Mouse (Mus musculus) midbrain, embryonic 15.5 days (tissue): ENCODE results near the gene Serinc3. TPM values are rescaled to one million over a fixed set of nuclear protein-coding genes. Genes with fewer than 3 reads are reported as not detected.

Experiments used
- ATAC-seq: fragments of 200-750 bp; cut with Nextera tagmentation; replicated peaks from 2 replicates; pipeline ENCODE4 v1.8.0; 2017; ENCODE audit warnings: moderate TSS enrichment
- H3K27ac ChIP-seq: fragments of 300-500 bp; sonication (generic); 2 replicates; pipeline ENCODE4 v1.5.1; 2015; ENCODE audit warnings: mild to moderate bottlenecking, inconsistent platforms
- H3K27me3 ChIP-seq: fragments of 300-500 bp; sonication (generic); replicated peaks from 2 replicates; pipeline ENCODE4 v1.6.1; 2015; ENCODE audit warnings: inconsistent platforms
- H3K36me3 ChIP-seq: fragments of 300-500 bp; sonication (generic); replicated peaks from 2 replicates; pipeline ENCODE4 v1.6.1; 2015; ENCODE audit warnings: inconsistent platforms
- H3K4me1 ChIP-seq: fragments of 300-500 bp; sonication (generic); 2 replicates; pipeline ENCODE4 v1.6.1; 2015; ENCODE audit warnings: inconsistent platforms
- H3K4me2 ChIP-seq: fragments of 300-500 bp; sonication (generic); 2 replicates; pipeline ENCODE4 v1.6.1; 2015; ENCODE audit warnings: inconsistent platforms, mild to moderate bottlenecking, moderate library complexity
- H3K4me3 ChIP-seq: fragments of 300-500 bp; sonication (generic); 2 replicates; pipeline ENCODE4 v1.5.1; 2015; ENCODE audit warnings: mild to moderate bottlenecking, inconsistent platforms
- H3K9ac ChIP-seq: fragments of 300-500 bp; sonication (generic); 2 replicates; pipeline ENCODE4 v1.6.1; 2015; ENCODE audit warnings: mild to moderate bottlenecking, inconsistent platforms
- H3K9me3 ChIP-seq: fragments of 300-500 bp; sonication (generic); 2 replicates; pipeline ENCODE4 v1.6.1; 2016; ENCODE audit warnings: inconsistent platforms
- WGBS: fragments of 180-500 bp; shearing (Covaris S2); methylation state at CpG from one replicate; pipeline ENCODE4 v1.1.7; 2015; ENCODE audit warnings: mixed read lengths; 5-methylcytosine and 5-hydroxymethylcytosine counted together
- polyA plus RNA-seq: library from polyadenylated mRNA; unstranded; fragments of >200 nt; fragmentation: Nextera tagmentation; extraction: Ambion mirVana; gene quantifications from 2 replicates; pipeline ENCODE4 v1.2.1, GENCODE M21; 2015

Gene Serinc3
- polyA plus RNA-seq, 1 experiment from 2014 or later = 33.0 TPM

DNA sequence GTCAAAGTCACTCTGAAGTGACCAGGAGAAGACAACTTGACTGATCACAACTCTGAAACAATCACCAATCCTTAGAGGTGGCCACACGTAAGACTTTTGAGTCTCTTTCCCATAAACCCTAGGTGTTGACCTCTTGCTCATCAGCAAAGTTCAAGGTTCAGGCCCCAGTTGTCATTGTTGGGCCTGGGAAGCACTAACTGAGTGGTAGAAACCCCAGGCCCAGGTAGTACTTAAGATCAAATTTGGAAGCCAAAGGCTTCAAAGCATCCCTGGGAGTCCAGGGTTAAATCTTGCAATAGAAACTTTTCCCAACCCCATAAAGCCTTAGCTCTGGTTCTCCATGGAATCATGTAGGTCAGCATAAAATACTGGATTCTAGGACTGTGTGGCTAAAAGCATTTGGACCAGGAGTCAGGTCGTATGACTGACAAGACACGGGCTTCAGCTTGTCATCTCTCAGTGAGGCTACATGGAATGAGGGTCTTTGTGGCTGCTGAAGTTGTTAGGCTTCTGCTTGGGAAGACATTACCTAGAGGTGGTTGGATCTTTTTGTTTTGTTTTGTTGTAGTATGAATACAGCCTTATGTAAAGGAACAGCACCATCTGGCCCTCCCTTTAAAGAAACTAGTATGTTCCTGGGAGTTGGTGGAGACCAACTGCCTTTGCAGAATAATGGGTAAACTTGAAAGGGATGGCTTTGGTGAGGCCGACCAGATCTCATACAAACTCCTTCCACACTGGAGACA lies 28.9 kb downstream of the Serinc3 start:
- no peak overlapping the region for H3K4me3 ChIP-seq
- no peak overlapping the region for H3K27ac ChIP-seq
- H3K27me3 ChIP-seq = no peaks in the 10 kb centered on the region
- no peaks in the 10 kb centered on the region for H3K9me3 ChIP-seq
- WGBS = 92% methylated on average over 4 of the region's 4 CpGs
- no peak overlapping the region for H3K9ac ChIP-seq
- no peaks in the 10 kb centered on the region for H3K4me1 ChIP-seq
- no peak for ATAC-seq
- H3K36me3 ChIP-seq = peaks cover 38% of the 10 kb centered on the region
- H3K4me2 ChIP-seq = no peak overlapping the region

DNA sequence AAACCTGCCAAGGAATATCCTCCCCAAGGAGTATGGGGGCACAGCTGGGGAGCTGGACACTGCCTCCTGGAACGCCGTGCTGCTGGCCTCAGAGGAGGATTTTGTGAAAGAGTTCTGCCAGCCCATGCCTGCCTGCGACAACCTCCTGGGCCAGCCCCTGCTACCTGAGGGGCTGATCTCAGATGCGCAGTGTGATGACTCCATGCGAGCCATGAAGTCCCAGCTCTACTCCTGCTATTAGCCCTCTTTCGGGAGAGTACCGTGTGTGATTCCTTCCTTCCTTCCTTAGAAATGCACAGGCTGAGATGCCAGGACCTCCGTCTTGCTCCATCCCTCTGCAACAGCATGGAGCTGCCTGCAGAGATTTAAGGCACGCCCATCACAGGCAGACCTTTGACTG lies 29.5 kb downstream of the Serinc3 start:
- H3K9me3 ChIP-seq = no peaks in the 10 kb centered on the region
- WGBS = 87% methylated on average over 9 of the region's 9 CpGs
- no peak overlapping the region for H3K27ac ChIP-seq
- H3K4me1 ChIP-seq = no peaks in the 10 kb centered on the region
- H3K27me3 ChIP-seq = no peaks in the 10 kb centered on the region
- H3K4me3 ChIP-seq = no peak overlapping the region
- H3K36me3 ChIP-seq = peaks cover 33% of the 10 kb centered on the region
- ATAC-seq = no peak
- H3K9ac ChIP-seq = no peak overlapping the region
- no peak overlapping the region for H3K4me2 ChIP-seq

GRCm38 (mm10) chr2:163613990-163614389 lies 30.9 kb downstream of the Serinc3 start:
- no peaks in the 10 kb centered on the region for H3K27me3 ChIP-seq
- H3K9me3 ChIP-seq = no peaks in the 10 kb centered on the region
- no peak overlapping the region for H3K9ac ChIP-seq
- WGBS = 94% methylated on average over 4 of the region's 4 CpGs
- no peaks in the 10 kb centered on the region for H3K4me1 ChIP-seq
- no peak for ATAC-seq
- no peak overlapping the region for H3K27ac ChIP-seq
- peaks cover 22% of the 10 kb centered on the region for H3K36me3 ChIP-seq
- H3K4me2 ChIP-seq = no peak overlapping the region
- H3K4me3 ChIP-seq = no peak overlapping the region

- Histone ChIP-seq H3K9ac (no peak overlapping the region), H3K27ac (no peak overlapping the region), H3K27me3 (no peaks in the 10 kb centered on the region), H3K4me2 (no peak overlapping the region), H3K4me3 (no peak overlapping the region), H3K36me3 (peaks cover 20% of the 10 kb centered on the region), H3K4me1 (no peaks in the 10 kb centered on the region), H3K9me3 (no peaks in the 10 kb centered on the region)
- no peak for ATAC-seq
- 92% methylated on average over 5 of the region's 5 CpGs for WGBS
Observed at GRCm38 (mm10) chr2:163613206-163613605, 31.7 kb downstream of the Serinc3 start.

GRCm38 (mm10) chr2:163611176-163611575 lies 33.8 kb downstream of the Serinc3 start:
- no peaks in the 10 kb centered on the region for H3K9me3 ChIP-seq
- H3K27ac ChIP-seq = no peak overlapping the region
- 75% methylated on average over 9 of the region's 9 CpGs for WGBS
- H3K4me3 ChIP-seq = no peak overlapping the region
- H3K9ac ChIP-seq = no peak overlapping the region
- no peaks in the 10 kb centered on the region for H3K4me1 ChIP-seq
- no peak for ATAC-seq
- no peaks in the 10 kb centered on the region for H3K27me3 ChIP-seq
- H3K4me2 ChIP-seq = no peak overlapping the region
- H3K36me3 ChIP-seq = peaks cover 20% of the 10 kb centered on the region

DNA sequence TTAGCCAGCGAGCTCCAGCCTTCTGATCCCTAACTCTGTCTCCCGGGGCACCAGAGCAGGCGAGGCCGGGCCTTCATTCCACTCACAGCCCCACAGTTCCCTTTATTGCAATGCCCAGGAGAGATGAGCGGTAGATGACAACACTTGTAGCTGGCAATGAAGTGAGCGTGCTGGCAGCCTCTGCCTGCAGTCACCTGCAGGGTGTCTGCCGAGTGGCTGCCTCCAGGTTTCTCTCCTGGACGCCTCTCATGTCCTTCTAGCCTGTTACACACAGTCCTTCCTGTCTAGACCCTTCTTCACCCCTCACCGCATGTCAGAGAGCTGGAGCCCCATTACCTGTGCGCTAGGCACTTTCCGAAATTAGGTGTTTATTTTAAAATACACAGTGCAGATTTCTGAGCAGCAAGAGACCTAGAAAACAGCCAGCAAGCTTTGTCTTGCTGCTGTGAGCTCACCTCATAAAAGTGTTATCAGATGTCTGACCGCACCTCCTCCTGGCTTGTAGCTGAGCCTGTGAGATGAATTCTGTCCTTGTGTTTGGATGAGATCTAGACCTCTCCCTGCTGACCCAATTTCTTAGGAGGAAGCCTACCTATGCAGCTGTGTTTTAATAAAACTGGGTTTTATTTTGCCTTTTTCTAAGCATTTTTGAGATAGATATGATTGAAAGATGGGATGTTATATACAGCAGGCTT lies 35.5 kb downstream of the Serinc3 start:
- Histone ChIP-seq H3K36me3 (peaks cover 15% of the 10 kb centered on the region), H3K4me1 (no peaks in the 10 kb centered on the region), H3K27ac (no peak overlapping the region), H3K4me2 (no peak overlapping the region), H3K27me3 (no peaks in the 10 kb centered on the region), H3K4me3 (no peak overlapping the region), H3K9ac (no peak overlapping the region), H3K9me3 (no peaks in the 10 kb centered on the region)
- WGBS = 87% methylated on average over 12 of the region's 12 CpGs
- ATAC-seq = no peak

- Histone ChIP-seq H3K9ac (no peak overlapping the region), H3K27me3 (no peaks in the 10 kb centered on the region), H3K4me1 (peaks cover 8% of the 10 kb centered on the region), H3K27ac (no peak overlapping the region), H3K4me3 (no peak overlapping the region), H3K36me3 (peaks cover 2% of the 10 kb centered on the region; the same call in 1 of the 2 replicates), H3K4me2 (no peak overlapping the region), H3K9me3 (no peaks in the 10 kb centered on the region)
- ATAC-seq = no peak
- 90% methylated on average over 7 of the region's 7 CpGs for WGBS
Observed at GRCm38 (mm10) chr2:163608008-163608407, 36.9 kb downstream of the Serinc3 start.

GRCm38 (mm10) chr2:163606161-163606560 lies 38.8 kb downstream of the Serinc3 start:
- WGBS = 89% methylated on average over 7 of the region's 7 CpGs
- no peak for ATAC-seq

GRCm38 (mm10) chr2:163602101-163602971 lies 42.6 kb downstream of the Serinc3 start, which contains the start of gene Ttpal:
Gene Ttpal (plus strand): TSS chr2:163602314.
- peak within 1 kb of the TSS; percentile 88 for H3K9ac ChIP-seq
- peaks cover 16% of the 10 kb centered on the region for H3K4me1 ChIP-seq
- no peaks in the 10 kb centered on the region for H3K27me3 ChIP-seq
- peak within 1 kb of the TSS; percentile 86 for H3K4me2 ChIP-seq
- 1% methylated on average over 56 of the region's 57 CpGs for WGBS
- H3K36me3 ChIP-seq = no peaks in the 10 kb centered on the region
- H3K27ac ChIP-seq = peak within 1 kb of the TSS; percentile 95
- peak within 1 kb of the TSS; percentile 63 for H3K4me3 ChIP-seq
- H3K9me3 ChIP-seq = no peaks in the 10 kb centered on the region
- ATAC-seq = peak; percentile 96

More at GRCm38 (mm10) chr2:163606161-163606560, 38.8 kb downstream of the Serinc3 start:
- Histone ChIP-seq H3K27ac (no peak overlapping the region), H3K27me3 (no peaks in the 10 kb centered on the region), H3K4me1 (peaks cover 16% of the 10 kb centered on the region), H3K4me2 (no peak overlapping the region), H3K9me3 (no peaks in the 10 kb centered on the region), H3K9ac (no peak overlapping the region), H3K4me3 (no peak overlapping the region), H3K36me3 (no peaks in the 10 kb centered on the region)

- peak; percentile 22; the same call in 1 of the 2 replicates for ATAC-seq
- Histone ChIP-seq H3K9ac (peak overlapping the region; percentile 88; the same call in 1 of the 2 replicates), H3K4me2 (peak overlapping the region; percentile 86), H3K4me1 (peaks cover 16% of the 10 kb centered on the region), H3K9me3 (no peaks in the 10 kb centered on the region), H3K36me3 (no peaks in the 10 kb centered on the region), H3K27ac (peak overlapping the region; percentile 95; the same call in 1 of the 2 replicates), H3K27me3 (no peaks in the 10 kb centered on the region), H3K4me3 (peak overlapping the region; percentile 63)
- 80% methylated on average over 7 of the region's 7 CpGs for WGBS
Observed at GRCm38 (mm10) chr2:163601712-163602100, 43.2 kb downstream of the Serinc3 start.

DNA sequence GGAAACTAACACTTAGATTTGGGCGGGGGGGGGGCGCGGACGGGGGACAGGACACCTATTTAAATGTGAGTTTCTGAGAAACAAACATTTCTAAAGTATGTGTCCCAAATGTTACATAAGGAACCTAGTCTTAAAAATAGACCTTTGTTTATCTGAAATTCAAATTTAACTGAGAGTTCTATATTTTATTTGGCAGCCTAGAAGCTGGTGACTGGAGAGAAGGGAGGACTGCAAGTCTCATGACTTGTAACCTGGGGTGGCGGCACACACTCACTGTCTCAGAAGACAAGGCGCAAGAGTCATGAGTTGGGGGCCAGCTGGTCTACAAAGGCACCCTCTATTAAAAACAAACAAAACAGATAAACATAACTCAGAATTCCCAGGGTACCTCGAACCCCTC lies 43.9 kb downstream of the Serinc3 start:
- H3K27me3 ChIP-seq = no peaks in the 10 kb centered on the region
- no peak for ATAC-seq
- no peak overlapping the region for H3K27ac ChIP-seq
- H3K9ac ChIP-seq = no peak overlapping the region
- H3K36me3 ChIP-seq = no peaks in the 10 kb centered on the region
- peaks cover 16% of the 10 kb centered on the region for H3K4me1 ChIP-seq
- 90% methylated on average over 7 of the region's 7 CpGs for WGBS
- no peaks in the 10 kb centered on the region for H3K9me3 ChIP-seq
- no peak overlapping the region for H3K4me2 ChIP-seq
- H3K4me3 ChIP-seq = no peak overlapping the region

GRCm38 (mm10) chr2:163599226-163599625 lies 45.7 kb downstream of the Serinc3 start:
- Histone ChIP-seq H3K9ac (no peak overlapping the region), H3K9me3 (no peaks in the 10 kb centered on the region), H3K4me3 (no peak overlapping the region), H3K4me1 (peaks cover 16% of the 10 kb centered on the region), H3K4me2 (no peak overlapping the region), H3K27ac (no peak overlapping the region), H3K27me3 (no peaks in the 10 kb centered on the region), H3K36me3 (no peaks in the 10 kb centered on the region)
- WGBS = 2% methylated on average over 1 of the region's 1 CpGs
- ATAC-seq = no peak
